Mouse (Mus musculus): Measurements from ENCODE around the gene Ttc23.

GRCm38 (mm10) chr7:67686545-67686944 is 39.3 kb downstream of the Ttc23 start:
- TF ChIP-seq CHD2 (IDR thresholded peaks at IDR 0.05; ENCODE audit: low read depth, low read length) (no peak), HCFC1 (IDR thresholded peaks at IDR 0.05; ENCODE audit: borderline replicate concordance, insufficient read depth, low read length) (no peak), ZC3H11A (IDR thresholded peaks at IDR 0.05; ENCODE audit: borderline replicate concordance, low read depth, low read length) (no peak), MAFK (IDR thresholded peaks at IDR 0.05; ENCODE audit: insufficient read depth, low read depth, low read length) (no peak), ZNF384 (IDR thresholded peaks at IDR 0.05; ENCODE audit: low read depth, low read length) (no peak)

Data from ES-E14 (cell line).